In the genomic region with DNA sequence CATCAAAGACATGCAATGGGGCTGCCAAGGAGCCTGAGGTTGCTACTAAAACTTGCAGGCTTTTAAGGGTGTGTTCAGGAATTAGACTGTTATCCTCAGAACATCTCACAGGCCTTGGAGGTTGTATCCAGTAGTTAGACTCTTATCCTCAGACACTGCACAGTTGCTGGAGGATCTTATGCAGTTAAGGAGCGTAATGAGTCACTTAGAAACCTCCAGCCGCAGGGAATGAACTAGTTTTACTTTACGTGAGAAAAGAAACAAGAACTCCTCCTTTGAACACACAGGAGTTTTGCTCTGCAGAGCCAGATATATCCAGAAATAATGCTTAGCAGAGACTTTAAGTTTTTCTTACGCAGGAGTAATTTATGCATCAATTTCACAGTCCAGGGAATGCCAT, we compare ENCODE assay signal across 16 mouse cellular contexts.
"Had no signal": no experiment of that assay in that cellular context is flagged by ENCODE, and none has a peak within 500 bp of the region (broad histone marks: within the 10 kb centered on the region; RNA-seq: fewer than 3 reads in every experiment).

No protein-coding gene starts in this region.

- H3K4me3 ChIP-seq: neural tube, embryonic 13.5 days; neural tube, embryonic 15.5 days; stomach, embryonic 15.5 days had no signal

- H3K36me3 ChIP-seq: neural tube, embryonic 13.5 days; neural tube, embryonic 15.5 days; stomach, embryonic 15.5 days had no signal

- H3K27ac ChIP-seq: neural tube, embryonic 13.5 days; neural tube, embryonic 15.5 days; stomach, embryonic 15.5 days; stomach, postnatal 0 days had no signal

- DNase-seq: retina, postnatal 1 day; right cerebral cortex, adult 18-20 months; right cerebral cortex, postnatal 14 days; right cerebral cortex, postnatal 25 days; right cerebral cortex, postnatal 4 days; spleen, adult 18-20 months; thymus, adult 18-20 months; thymus, adult 2 months; thymus, postnatal 14 days; thymus, postnatal 25 days; thymus, postnatal 36 days; thymus, postnatal 4 days had no signal

- H3K9ac ChIP-seq: neural tube, embryonic 13.5 days; neural tube, embryonic 15.5 days; stomach, embryonic 15.5 days had no signal

- H3K4me1 ChIP-seq: neural tube, embryonic 13.5 days; neural tube, embryonic 15.5 days; stomach, embryonic 15.5 days had no signal

- H3K27me3 ChIP-seq: neural tube, embryonic 15.5 days; stomach, embryonic 15.5 days had no signal

- H3K4me2 ChIP-seq: neural tube, embryonic 13.5 days; neural tube, embryonic 15.5 days; stomach, embryonic 15.5 days had no signal

- H3K9me3 ChIP-seq: neural tube, embryonic 13.5 days; neural tube, embryonic 15.5 days; stomach, embryonic 15.5 days had no signal
